Mouse (Mus musculus) CH12.LX (cell line): Measurements from ENCODE around the gene Rassf10.
"Not testable (repeated sequence)": the region's sequence is repeated elsewhere in the genome, so short reads cannot be mapped to it uniquely, and the experiment has no call there.

ENCODE experiments used
- EP300 ChIP-seq: IDR thresholded peaks from 2 replicates; pipeline ENCODE4 v1.6.1; 2011; ENCODE audit warnings: low read length, improper control_type of control experiment
- MAX ChIP-seq: IDR thresholded peaks from 2 replicates; pipeline ENCODE4 v1.6.1; 2011; ENCODE audit warnings: low read length, improper control_type of control experiment

DNA sequence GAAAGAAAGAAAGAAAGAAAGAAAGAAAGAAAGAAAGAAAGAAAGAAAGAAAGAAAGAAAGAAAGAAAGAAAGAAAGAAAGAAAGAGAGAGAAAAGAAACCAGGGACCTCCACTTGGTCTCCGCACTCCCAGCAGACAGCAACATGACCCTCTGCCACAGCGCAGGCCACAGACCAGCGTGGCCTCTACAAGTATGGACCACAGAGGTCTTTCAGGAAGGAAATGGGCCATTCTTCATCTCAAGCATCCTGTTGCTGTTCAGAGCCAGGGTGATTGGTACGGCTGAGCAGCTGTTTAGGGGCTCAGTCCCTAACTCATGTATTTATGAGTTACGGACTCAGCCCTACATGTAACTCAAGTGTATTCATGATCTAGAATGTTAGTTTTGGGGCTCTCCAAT lies 17.9 kb upstream of the Rassf10 start:
- not testable (repeated sequence) for TF ChIP-seq EP300, MAX
